In genomic region chr4:9011129-9011518, GRCm38 (mm10) we compare ENCODE assay signal across 10 mouse cellular contexts.
DNase-seq lines count a peak whose midpoint lies in the region; ATAC-seq and TF ChIP-seq lines count a peak whose summit lies in the region.
"Had no signal": no experiment of that assay in that cellular context is flagged by ENCODE, and none has a peak within 500 bp of the region (broad histone marks: within the 10 kb centered on the region; RNA-seq: fewer than 3 reads in every experiment).

No protein-coding gene starts in this region.

- no peak for TF ChIP-seq CTCF in kidney, adult 2 months (conservative IDR thresholded peaks at IDR 0.05; ENCODE audit: insufficient read depth, insufficient read length, low read depth, low read length)

- DNase-seq in kidney, adult 2 months, result peak; percentile 14
- DNase-seq in kidney, postnatal 25 days, result no peak
- peak; percentile 83 for DNase-seq in cerebellum, adult 9-11 months
- DNase-seq in hindbrain, embryonic 11.5 days (ENCODE audit: low spot score), result peak; percentile 23
- DNase-seq in testis, postnatal 10 days (ENCODE audit: low spot score), result no peak
- DNase-seq in thymus, postnatal 4 days, result no peak
- DNase-seq in testis, postnatal 14 days (ENCODE audit: low spot score), result no peak

- TF ChIP-seq POLR2A in kidney, adult 2 months (IDR thresholded peaks at IDR 0.05; ENCODE audit: low read depth, low read length), result no peak

- no peak overlapping the region for H3K4me2 ChIP-seq in hindbrain, embryonic 11.5 days (replicated peaks; ENCODE audit: low read depth, low read length)
- H3K4me2 ChIP-seq in midbrain, embryonic 15.5 days, result peak overlapping the region; percentile 2; the same call in 1 of the 2 replicates
- H3K4me2 ChIP-seq: liver, embryonic 11.5 days had no signal

- no peak overlapping the region for H3K9ac ChIP-seq in hindbrain, embryonic 11.5 days (ENCODE audit: low read depth, low read length)
- no peak overlapping the region for H3K9ac ChIP-seq in midbrain, embryonic 15.5 days

- H3K27me3 ChIP-seq in kidney, adult 2 months (replicated peaks; ENCODE audit: control insufficient read depth, insufficient read depth, low read length), result no peaks in the 10 kb centered on the region
- H3K27me3 ChIP-seq in hindbrain, embryonic 11.5 days (ENCODE audit: control insufficient read depth, insufficient read depth, low read length), result no peaks in the 10 kb centered on the region
- no peaks in the 10 kb centered on the region for H3K27me3 ChIP-seq in midbrain, embryonic 15.5 days (replicated peaks)
- H3K27me3 ChIP-seq: CH12.LX had no signal

- H3K4me3 ChIP-seq in kidney, adult 2 months (ENCODE audit: insufficient read depth, low read depth, low read length), result no peak overlapping the region
- no peak overlapping the region for H3K4me3 ChIP-seq in hindbrain, embryonic 11.5 days (ENCODE audit: low read depth, low read length)
- H3K4me3 ChIP-seq in midbrain, embryonic 15.5 days, result no peak overlapping the region

- H3K4me1 ChIP-seq in kidney, adult 2 months (ENCODE audit: control insufficient read depth, insufficient read depth, low read length), result no peaks in the 10 kb centered on the region
- no peaks in the 10 kb centered on the region; the same call in 1 of the 2 replicates for H3K4me1 ChIP-seq in hindbrain, embryonic 11.5 days (replicated peaks; ENCODE audit: control insufficient read depth, insufficient read depth, low read length)
- peaks cover 39% of the 10 kb centered on the region for H3K4me1 ChIP-seq in midbrain, embryonic 15.5 days

- 16% methylated on average over 7 of the region's 7 CpGs for WGBS in kidney, adult 2 months
- 34% methylated on average over 7 of the region's 7 CpGs for WGBS in hindbrain, embryonic 11.5 days
- WGBS in midbrain, embryonic 15.5 days, result 12% methylated on average over 7 of the region's 7 CpGs

- no peaks in the 10 kb centered on the region for H3K36me3 ChIP-seq in kidney, adult 2 months (ENCODE audit: control insufficient read depth, insufficient read depth, low read length)
- no peaks in the 10 kb centered on the region for H3K36me3 ChIP-seq in hindbrain, embryonic 11.5 days (ENCODE audit: control insufficient read depth, insufficient read depth, low read length)
- no peaks in the 10 kb centered on the region for H3K36me3 ChIP-seq in midbrain, embryonic 15.5 days (replicated peaks)

- H3K9me3 ChIP-seq in hindbrain, embryonic 11.5 days (ENCODE audit: control insufficient read depth, low read length), result no peaks in the 10 kb centered on the region
- no peaks in the 10 kb centered on the region for H3K9me3 ChIP-seq in midbrain, embryonic 15.5 days

- ATAC-seq in hindbrain, embryonic 11.5 days (ENCODE audit: low FRiP score), result 0 out of 2 replicates have a peak, but pooled peaks have one; percentile 22
- peak; percentile 76 for ATAC-seq in midbrain, embryonic 15.5 days (replicated peaks)

- H3K27ac ChIP-seq in kidney, adult 2 months (ENCODE audit: insufficient read depth, low read depth, low read length), result no peak overlapping the region
- H3K27ac ChIP-seq in hindbrain, embryonic 11.5 days (ENCODE audit: low read depth, low read length), result no peak overlapping the region
- H3K27ac ChIP-seq in midbrain, embryonic 15.5 days, result peak overlapping the region; percentile 55

Comparison
In these comparisons a context has a peak if more than half of its experiments do, and no peak if none do; other contexts are left out.
1. DNase-seq: peak in kidney, adult 2 months (single experiment), cerebellum, adult 9-11 months (single experiment) and hindbrain, embryonic 11.5 days (single experiment); none in kidney, postnatal 25 days (0 of 2), testis, postnatal 10 days (single experiment), thymus, postnatal 4 days (single experiment) and testis, postnatal 14 days (single experiment).